Mouse (Mus musculus): ENCODE results near the gene Hist1h4h.
"Not testable (repeated sequence)": the region's sequence is repeated elsewhere in the genome, so short reads cannot be mapped to it uniquely, and the experiment has no call there.

Gene Hist1h4h

DNA sequence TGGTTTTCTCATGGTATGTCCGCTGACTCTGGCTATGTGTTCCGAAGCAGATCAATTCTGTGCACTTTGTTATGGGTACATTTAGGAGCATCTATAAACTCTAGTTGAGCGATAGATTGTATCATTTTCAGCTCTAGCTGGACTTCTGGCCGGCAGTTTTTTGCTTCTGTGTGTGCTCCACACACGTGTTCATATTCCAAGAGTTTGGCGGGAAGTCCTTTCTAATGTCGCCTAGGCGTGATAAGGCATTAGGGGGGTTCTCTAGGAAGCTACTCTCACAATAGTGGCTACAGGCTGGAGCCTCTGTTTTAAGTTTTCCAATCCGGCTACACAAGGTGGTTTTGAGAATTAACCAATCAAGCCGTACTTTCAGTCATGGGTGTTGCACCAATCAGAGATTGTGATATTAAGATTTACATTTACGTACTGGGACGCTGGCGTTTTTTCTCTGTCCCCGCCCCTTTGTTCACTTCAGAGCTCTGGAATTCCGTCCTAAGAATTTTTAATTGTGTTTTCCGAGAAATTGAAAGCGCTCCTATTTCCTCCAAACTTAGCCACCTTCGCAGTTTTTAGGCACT lies 25.1 kb downstream of the Hist1h4h start:
- peak; percentile 80 for DNase-seq

DNA sequence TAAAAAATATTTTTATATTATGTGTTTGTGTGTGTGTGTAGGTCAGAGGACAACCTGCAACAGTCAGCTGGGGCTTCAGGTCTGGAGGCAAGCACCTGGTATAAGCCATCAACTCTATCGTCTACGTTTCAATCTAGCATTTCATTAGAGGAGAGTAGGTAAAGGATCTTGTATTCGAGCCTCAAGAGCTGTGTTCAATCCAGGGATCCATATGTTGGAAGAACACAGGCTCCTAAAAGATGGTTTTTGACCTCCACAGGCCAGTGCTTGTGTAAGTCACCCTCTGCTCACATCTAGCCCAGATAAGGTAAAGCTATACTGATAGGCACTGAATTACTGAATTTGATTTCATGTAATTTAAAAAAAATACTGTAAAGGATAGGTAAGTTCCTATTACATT lies 26.1 kb downstream of the Hist1h4h start:
- DNase-seq, result no peak

DNA sequence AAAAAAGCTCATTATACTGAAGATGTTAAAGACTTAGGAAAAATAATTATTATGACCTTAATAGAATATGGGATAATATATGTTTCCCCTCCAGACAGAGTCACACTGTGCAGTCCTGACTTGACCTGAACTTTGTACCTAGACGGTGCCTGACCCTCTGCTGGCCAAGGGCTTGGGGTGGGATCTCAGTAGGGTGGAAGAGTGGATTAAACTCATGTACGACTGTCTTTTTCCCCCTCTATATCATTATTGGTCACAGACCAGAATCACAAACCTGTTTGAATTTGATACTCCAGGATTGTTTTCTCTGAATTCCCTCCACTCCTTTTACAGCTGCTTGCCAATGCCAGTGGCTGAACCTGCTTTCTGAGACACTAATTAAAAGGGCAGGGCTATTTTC lies 29.8 kb downstream of the Hist1h4h start:
- DNase-seq, result not testable (repeated sequence)

DNA sequence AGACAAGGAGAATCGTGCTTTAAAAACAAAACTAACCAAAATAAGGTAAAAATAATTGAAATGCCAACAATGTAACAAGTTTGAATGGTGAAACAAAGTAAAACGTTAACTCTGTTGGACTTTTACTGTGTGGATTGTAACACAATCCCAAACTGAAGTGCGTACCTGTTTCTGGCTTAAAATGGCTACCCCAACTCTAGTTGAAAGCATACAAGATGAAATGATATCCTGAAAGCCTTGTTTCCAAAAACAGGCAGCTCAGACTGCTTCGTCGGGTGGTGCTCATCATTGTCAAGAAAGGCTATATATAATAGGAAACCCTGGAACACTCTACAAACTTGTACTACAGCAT lies 30.7 kb downstream of the Hist1h4h start:
- DNase-seq, result not testable (repeated sequence)

DNA sequence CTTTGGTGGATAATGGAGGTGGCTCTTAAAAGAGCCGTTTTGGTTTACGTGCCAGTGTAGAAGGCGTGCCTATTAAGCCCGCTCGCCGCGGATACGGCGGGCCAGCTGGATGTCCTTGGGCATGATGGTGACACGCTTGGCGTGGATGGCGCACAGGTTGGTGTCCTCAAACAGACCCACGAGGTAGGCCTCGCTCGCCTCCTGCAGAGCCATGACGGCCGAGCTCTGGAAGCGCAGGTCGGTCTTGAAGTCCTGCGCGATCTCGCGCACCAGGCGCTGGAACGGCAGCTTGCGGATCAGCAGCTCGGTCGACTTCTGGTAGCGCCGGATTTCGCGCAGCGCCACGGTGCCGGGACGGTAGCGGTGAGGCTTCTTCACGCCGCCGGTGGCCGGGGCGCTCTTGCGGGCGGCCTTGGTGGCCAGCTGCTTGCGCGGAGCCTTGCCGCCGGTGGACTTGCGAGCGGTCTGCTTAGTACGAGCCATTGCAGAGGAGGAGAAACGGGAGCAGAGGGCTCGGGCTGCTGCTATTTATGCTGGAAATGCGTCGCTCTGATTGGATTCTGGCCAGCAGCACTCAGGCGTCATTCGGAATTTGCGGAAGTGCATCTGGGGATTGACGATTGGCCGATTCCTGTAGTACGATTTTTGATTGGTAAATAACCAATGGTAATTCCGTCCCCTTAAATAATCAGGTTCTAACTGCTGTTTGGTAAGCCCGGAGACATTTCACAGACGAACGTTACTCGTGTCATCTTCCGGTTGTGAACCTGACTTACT lies 31.2 kb downstream of the Hist1h4h start, which contains the start of gene Hist1h3e:
Hist1h3e (minus strand) TSS at position 487 of the 777 bp plus-strand sequence.
- DNase-seq, result peak; percentile 93

DNA sequence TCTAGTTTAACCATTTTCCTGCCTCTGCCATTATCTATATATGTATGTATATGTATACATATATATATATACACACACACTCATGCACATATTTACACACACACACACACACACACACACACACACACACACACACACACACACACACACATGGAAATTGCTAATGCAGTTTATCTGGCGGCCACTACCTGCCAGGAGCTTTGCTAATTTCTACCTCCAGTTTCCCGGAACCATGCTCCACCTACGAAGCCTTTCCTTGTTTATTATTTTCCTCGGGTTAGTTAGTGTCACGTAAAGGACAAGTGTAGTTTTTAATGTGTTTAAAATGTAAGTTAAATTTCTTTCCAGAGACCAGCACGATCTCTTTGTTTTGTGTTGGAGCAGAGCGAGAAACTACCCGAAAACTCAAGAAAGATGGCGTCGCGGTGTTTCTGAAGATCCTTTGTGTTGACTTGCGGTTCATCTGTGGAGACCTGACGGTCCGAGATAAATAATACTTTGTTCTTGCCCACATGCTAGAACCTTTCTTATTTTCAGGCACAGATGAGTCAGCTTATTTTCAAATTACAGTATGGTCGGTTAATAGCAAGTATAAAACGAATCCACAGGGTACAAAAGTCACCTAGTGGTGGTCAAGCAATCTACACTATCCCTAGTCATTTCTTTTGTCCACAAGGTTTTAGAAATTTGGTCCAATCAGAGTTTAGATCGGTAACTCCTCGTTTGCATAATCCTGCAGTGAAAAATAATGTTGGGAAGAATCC lies 32.0 kb downstream of the Hist1h4h start:
- DNase-seq, result no peak

DNA sequence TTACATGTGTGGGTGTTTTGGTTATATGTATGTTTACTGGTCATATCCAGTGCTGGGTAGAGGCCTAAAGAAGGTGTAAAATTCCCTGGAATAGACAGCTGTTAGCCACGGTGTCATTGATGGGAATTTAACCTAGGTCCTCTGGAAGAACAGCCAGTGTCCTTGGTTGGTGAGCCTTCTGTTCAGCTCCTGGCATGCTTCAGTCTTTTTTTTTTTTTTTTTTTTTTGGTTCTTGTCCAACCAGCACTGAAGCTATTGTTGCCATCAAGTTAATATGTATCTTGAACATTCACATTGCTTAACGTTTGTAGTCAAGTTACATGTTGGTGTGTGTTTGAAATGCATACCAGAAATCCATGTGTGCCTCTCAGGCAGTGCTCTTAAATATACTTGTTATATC lies 33.6 kb downstream of the Hist1h4h start:
- no peak for DNase-seq

DNA sequence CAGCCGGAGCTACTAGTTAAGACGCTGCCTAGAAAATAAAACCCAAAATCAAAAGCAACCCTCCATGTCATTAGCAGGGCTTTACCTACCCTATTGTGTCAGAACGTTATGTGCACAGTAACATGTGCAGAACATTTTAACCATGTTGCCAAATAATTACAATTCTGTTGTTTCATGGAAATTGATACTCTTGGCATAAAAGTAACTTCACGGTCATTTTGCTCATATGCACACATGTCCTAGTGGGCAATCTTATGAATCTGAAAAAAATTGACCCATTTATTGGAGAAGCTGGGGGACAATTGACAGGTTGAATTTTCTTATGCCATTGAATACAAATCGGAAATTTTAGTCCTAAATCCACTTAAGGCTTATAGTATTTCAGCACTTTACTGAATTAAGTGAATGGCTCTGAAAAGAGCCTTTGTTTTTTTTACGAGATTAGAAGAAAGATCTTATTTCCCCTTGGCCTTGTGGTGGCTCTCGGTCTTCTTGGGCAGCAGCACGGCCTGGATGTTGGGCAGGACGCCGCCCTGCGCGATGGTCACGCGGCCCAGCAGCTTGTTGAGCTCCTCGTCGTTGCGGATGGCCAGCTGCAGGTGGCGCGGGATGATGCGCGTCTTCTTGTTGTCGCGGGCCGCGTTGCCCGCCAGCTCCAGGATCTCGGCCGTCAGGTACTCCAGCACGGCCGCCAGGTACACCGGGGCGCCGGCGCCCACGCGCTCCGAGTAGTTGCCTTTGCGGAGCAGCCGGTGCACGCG lies 39.6 kb downstream of the Hist1h4h start:
- not testable (repeated sequence) for DNase-seq

DNA sequence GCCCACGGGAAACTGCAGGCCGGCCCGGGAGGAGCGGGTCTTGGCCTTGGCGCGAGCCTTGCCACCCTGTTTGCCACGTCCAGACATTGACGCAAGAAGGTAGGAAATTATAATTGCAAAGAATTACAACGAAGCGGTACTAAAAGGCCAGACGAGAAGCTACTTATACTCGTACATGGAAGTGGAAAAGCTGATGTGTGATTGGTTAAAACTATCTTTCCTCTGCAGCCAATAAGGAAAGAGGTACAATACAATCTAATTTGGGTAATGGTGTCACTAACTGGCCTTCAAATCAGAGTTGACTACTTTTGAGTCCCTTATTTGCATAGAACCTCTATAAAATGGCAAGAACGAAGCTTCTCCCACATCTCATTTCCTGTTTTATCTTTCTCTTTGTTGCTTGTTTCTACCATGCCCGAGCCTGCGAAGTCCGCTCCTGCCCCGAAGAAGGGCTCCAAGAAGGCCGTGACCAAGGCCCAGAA lies 40.2 kb downstream of the Hist1h4h start, which contains the start of the genes Hist1h2ae and Hist1h2bg:
Hist1h2ae (minus strand) TSS at position 199 of the 482 bp plus-strand sequence.
Hist1h2bg (plus strand) TSS at position 375 of the 482 bp plus-strand sequence.
- DNase-seq, result peak; percentile 76

DNA sequence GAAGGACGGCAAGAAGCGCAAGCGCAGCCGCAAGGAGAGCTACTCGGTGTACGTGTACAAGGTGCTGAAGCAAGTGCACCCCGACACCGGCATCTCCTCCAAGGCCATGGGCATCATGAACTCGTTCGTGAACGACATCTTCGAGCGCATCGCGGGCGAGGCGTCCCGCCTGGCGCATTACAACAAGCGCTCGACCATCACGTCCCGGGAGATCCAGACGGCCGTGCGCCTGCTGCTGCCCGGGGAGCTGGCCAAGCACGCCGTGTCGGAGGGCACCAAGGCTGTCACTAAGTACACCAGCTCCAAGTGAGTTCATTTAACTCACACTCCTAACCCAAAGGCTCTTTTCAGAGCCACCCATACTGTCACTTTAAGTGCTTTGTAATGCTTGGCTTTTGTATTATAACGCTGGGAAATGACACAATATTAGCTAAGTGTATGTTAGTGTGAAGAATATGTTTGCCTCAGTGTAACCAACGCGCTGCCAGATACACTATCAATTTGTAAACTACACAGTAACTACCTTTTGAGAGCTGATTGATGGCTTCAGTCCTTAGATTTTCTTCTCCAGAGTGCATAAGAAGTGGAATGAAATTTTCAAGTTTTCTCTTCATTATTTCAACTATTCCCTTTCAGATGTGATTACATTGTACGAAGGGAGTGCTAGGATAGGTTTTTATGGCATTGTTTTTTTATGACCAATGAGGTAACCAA lies 40.8 kb downstream of the Hist1h4h start:
- not testable (repeated sequence) for DNase-seq

DNA sequence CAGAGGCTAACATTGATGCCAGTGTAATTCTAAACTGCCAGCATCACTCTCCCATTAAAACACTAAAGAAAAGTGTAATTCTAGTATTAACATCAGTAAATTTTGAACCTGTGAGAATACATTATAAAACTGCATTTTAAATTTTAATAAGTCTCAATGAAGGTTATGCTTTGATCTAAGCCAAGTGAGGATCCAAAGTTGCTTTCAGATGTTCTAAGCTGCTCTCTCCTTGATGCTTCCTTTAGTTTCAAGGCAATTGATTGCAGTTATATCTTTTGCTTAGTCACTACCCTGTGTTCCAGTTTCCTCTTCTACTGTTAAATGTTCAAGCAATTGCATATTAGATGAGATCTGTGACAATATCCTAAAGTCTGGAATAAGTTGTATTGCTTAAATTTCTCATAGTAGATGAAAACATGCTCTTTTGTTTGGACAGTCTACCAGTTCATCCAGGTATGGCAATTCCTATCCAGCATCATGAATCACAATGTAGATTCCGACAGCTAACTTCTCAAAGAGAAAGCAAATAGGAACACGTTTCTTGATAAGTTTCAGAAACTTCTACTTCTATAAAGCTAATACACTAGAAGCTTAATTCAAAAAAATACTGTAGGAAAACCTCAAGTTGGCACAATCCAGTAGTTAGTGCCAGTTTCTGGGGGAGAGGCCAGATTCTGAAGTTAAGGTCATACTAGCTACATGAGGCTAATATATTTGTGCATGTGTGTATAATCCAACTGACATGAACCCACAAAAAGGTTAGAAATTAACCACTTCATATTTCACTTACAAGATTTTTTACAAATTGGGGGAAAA lies 41.6 kb downstream of the Hist1h4h start:
- DNase-seq, result no peak

DNA sequence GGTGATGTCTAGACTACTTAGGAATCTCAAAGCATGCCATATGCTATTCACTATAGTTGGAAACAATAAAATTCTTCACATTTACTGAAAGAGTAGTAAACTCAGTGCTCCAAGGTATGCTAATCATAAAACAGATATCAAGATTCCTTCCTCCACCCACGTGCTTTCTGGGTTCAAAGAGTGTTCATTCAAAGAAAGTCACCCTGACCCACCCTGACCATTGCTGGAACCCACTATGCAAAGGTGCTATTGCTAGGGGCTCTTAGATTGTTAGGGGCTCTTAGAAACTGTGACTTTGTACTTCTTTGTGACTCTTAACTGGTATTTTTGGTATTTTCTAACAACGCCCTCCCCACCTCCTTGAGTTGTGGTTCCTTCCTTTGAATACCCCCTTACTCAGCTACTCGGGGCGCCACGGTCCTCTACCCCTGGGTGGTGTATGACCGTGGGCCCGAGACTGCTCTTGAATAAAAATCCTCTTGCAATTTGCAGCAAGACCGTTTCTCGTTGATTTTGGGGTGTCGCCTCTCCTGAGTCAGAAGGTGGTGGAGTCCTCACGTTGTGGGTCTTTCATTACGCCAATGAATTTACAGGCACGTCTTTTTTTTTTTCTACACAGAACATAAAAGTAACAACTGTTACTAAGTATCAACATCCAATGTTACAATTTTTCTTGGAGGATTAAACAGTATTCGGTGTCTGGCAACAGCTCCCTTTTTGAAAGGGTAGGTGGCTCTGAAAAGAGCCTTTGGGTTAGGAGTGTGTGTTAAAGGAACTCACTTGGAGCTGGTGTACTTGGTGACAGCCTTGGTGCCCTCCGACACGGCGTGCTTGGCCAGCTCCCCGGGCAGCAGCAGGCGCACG lies 42.4 kb downstream of the Hist1h4h start:
- not testable (repeated sequence) for DNase-seq

DNA sequence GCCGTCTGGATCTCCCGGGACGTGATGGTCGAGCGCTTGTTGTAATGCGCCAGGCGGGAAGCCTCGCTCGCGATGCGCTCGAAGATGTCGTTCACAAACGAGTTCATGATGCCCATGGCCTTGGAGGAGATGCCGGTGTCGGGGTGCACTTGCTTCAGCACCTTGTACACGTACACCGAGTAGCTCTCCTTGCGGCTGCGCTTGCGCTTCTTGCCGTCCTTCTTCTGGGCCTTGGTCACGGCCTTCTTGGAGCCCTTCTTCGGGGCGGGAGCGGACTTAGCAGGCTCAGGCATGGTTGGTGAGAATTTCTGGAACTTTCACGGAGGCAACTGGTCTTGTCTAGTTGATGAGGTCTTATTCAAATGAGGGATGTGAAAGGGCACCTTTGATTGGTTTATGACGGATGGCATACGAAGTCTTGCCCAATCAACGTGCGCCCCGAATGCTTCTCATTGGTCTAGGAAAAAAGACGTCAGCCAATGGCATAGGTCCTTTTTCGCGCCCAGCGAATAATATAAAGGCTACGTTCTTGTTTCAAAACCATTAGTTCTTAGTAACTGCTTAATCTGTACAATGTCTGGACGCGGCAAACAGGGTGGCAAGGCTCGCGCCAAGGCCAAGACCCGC lies 43.2 kb downstream of the Hist1h4h start, which contains the start of the genes Hist1h2bf and Hist1h2ad:
Hist1h2bf (minus strand) TSS at position 299 of the 627 bp plus-strand sequence.
Hist1h2ad (plus strand) TSS at position 484 of the 627 bp plus-strand sequence.
- DNase-seq, result peak; percentile 95

DNA sequence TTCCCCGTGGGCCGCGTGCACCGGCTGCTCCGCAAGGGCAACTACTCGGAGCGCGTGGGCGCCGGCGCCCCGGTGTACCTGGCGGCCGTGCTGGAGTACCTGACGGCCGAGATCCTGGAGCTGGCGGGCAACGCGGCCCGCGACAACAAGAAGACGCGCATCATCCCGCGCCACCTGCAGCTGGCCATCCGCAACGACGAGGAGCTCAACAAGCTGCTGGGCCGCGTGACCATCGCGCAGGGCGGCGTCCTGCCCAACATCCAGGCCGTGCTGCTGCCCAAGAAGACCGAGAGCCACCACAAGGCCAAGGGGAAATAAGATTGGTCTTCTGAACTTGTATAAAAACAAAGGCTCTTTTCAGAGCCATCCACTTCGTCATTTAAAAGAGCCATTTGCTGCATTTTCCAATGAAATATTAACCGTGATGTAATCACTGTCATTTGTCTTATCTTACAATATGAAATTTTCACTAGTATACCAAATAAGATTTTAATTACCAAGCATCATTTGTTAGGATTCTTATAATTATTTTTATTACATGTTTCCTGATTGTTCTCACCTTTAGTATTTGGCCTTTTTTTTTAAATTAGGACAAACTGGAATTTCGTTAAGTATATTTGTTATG lies 43.8 kb downstream of the Hist1h4h start:
- not testable (repeated sequence) for DNase-seq

DNA sequence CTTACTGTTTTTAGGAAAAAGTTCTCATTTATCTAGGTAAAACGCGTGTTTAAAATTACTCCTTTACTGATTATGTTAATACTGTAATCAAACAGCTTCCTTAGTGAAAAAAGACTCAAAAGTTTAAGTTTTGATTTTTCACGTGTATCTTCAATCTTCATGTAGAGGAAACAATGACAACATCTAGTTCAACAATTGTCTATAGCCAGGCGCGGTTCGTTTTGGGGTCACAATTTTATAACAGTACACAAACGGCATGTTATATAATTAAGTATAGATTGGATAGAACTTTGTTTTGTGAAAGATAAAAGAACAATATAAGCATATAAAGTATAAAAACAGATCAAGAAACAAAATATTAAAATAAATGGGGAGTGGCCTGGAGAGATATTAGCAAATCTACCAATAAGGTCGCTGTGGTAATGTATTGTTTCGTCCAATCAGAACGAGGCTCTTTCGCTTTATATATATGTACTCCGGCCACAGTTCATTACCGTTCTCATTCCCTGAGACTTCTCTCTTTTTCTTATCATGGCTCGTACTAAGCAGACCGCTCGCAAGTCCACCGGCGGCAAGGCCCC lies 44.5 kb downstream of the Hist1h4h start, which contains the start of gene Hist1h3d:
Hist1h3d (plus strand) TSS at position 493 of the 581 bp plus-strand sequence.
- DNase-seq, result peak; percentile 72

DNA sequence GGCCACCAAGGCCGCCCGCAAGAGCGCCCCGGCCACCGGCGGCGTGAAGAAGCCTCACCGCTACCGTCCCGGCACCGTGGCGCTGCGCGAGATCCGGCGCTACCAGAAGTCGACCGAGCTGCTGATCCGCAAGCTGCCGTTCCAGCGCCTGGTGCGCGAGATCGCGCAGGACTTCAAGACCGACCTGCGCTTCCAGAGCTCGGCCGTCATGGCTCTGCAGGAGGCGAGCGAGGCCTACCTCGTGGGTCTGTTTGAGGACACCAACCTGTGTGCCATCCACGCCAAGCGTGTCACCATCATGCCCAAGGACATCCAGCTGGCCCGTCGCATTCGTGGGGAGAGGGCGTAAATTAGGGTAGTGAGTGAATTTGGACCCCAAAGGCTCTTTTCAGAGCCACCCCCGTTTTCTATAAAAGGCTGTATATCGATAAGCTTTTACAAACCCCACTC lies 45.0 kb downstream of the Hist1h4h start:
- not testable (repeated sequence) for DNase-seq

DNA sequence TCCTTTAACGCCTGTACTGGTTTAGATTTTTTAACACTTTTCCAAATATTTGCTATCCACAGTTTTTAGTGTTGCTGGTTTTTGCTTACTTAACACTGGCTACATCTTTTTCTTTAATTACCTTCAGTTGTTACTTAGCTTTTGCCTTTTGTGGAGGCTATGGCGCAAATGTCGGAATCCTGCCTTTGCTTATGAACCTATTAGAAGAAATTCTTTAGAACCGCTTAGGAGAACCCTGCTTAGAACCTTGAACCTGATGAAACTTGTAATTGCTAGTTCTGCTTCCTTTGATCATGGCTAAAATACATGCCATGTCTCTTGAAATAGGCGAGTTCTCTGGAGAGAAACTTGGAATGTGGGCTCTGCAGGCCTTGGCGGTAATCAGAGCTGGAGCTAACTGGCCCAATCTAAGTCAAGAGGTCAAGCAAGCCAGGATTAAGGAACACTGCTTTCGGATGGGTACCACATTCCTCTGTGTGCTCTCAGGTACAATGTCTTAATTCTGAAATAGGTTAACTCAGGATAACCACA lies 45.6 kb downstream of the Hist1h4h start:
- DNase-seq, result no peak
